Mouse (Mus musculus) megakaryocyte, embryonic 14.5 days (primary cell): ENCODE measurements around the gene Sgpl1.

Source experiments
- FLI1 ChIP-seq: IDR thresholded peaks from 2 replicates; pipeline ENCODE4 v1.6.1; 2012; ENCODE audit warnings: low read length, inconsistent platforms, mixed read lengths
- GATA1 ChIP-seq: IDR thresholded peaks from 3 replicates; pipeline ENCODE4 v1.6.1; 2012; ENCODE audit warnings: mixed read lengths, low read length, inconsistent platforms, borderline replicate concordance

DNA sequence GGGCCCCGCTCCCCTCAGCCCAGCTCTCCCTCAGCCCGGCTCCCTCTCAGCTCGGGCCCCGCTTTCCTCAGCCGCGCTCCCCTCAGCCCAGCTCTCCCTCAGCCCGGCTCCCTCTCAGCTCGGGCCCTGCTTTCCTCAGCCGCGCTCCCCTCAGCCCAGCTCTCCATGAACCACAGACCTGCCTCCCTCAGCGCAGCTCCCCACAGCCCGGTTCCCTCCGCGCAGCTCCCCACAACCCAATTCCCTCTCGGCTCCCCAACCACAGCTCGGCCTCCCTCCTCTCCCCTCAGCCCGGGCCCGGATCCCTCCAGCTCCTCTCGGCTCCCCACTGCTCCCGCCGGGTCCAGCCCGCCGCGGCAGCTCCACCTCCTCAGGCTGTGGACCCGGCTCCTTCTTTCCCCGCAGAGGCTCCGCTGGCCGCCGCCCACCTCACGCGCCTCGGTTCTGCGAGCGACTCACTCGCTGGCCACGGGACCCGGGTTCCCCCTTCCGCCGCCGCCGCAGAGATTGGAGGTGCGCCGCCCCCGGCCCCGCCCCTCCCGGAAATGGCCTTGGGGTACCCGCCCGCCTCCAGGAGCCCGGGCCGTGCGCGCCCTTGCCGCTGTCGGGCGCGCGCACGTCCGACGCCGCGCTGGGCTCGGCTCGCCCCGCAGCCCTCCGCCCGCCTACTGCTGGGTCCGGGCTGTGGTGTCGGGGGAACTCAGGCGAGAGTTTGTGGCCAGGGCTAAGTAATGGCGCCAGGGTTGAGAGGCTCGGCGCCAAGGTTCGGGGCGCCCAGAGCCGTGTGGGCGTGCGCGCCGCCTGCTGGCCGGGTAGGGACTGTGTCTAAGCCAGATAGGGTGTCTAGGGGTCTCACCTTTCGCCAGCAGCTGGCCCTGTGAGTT lies at the start of gene Sgpl1:
- TF ChIP-seq GATA1, result no peak
- TF ChIP-seq FLI1, result no peak
